Mouse (Mus musculus) MEL (cell line): ENCODE data around the gene Manea.

Source experiments
- CHD1 ChIP-seq: IDR thresholded peaks from 2 replicates; pipeline ENCODE4 v1.6.1; 2012; ENCODE audit warnings: low read depth, mild to moderate bottlenecking, inconsistent platforms, low read length, improper control_type of control experiment
- CTCF ChIP-seq, 3 experiments: IDR thresholded peaks in 2 of 3; conservative IDR thresholded peaks in 1 of 3; 2 replicates each; pipeline ENCODE4 v1.5.1; 2011 to 2012; ENCODE audit warnings: low read length in 3 of 3, low read depth in 2 of 3, mild to moderate bottlenecking in 2 of 3, improper control_type of control experiment in 1 of 3, inconsistent platforms in 1 of 3, mixed read lengths in 1 of 3, moderate library complexity in 1 of 3; ENCODE audit not compliant: control insufficient read depth in 1 of 3, insufficient read depth in 1 of 3, poor library complexity in 1 of 3, severe bottlenecking in 1 of 3
- EP300 ChIP-seq, 2 experiments: IDR thresholded peaks; 2 replicates each; pipeline ENCODE4 v1.6.1; 2011; ENCODE audit warnings: improper control_type of control experiment in 2 of 2, low read length in 2 of 2, low read depth in 1 of 2, mild to moderate bottlenecking in 1 of 2
- JUND ChIP-seq: IDR thresholded peaks from 2 replicates; pipeline ENCODE4 v1.6.1; 2011; ENCODE audit warnings: low read depth, mild to moderate bottlenecking, improper control_type of control experiment, low read length
- POLR2A ChIP-seq, 2 experiments: IDR thresholded peaks; 2 replicates each; pipeline ENCODE4 v1.6.1; 2011 to 2012; ENCODE audit warnings: low read length in 2 of 2, mild to moderate bottlenecking in 2 of 2, control low read depth in 1 of 2, improper control_type of control experiment in 1 of 2, low read depth in 1 of 2, moderate library complexity in 1 of 2; ENCODE audit not compliant: control insufficient read depth in 1 of 2, insufficient read depth in 1 of 2, poor library complexity in 1 of 2
- POLR2AphosphoS5 ChIP-seq: IDR thresholded peaks from 2 replicates; pipeline ENCODE4 v1.6.1; 2012; ENCODE audit warnings: low read depth, borderline replicate concordance, mild to moderate bottlenecking, inconsistent platforms, low read length, moderate library complexity, mixed read lengths
- RCOR1 ChIP-seq: IDR thresholded peaks from 2 replicates; pipeline ENCODE4 v1.6.1; 2012; ENCODE audit warnings: low read depth, mild to moderate bottlenecking, inconsistent platforms, low read length, improper control_type of control experiment
- SIN3A ChIP-seq: IDR thresholded peaks from 2 replicates; pipeline ENCODE4 v1.6.1; 2012; ENCODE audit warnings: low read length, improper control_type of control experiment, inconsistent platforms
- ZC3H11A ChIP-seq: IDR thresholded peaks from 2 replicates; pipeline ENCODE4 v1.6.1; 2012; ENCODE audit warnings: low read depth, mild to moderate bottlenecking, inconsistent platforms, low read length, improper control_type of control experiment

DNA sequence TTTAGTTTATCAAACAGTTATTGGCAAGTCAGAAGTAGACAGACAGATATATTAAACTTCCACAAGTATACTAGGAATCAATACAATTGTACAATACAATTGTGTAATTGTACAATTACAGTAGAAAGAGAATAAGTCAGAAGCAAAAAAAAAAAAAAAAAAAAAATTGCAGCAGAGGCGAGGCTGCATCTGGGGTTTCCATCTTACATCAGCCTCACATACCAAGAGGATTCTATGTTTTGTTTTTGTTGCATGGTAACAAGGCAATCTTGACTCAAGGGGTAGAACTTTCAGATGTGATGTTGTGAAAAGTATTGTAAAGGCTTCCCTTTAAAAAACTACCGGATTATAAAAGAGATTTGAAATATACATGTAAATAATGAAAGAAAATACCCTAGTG lies 548 bp upstream of the Manea start:
- TF ChIP-seq EP300 (IDR thresholded peaks at IDR 0.05; ENCODE audit: low read depth in 1 of 2, low read length in 2 of 2): no peak
- no peak for TF ChIP-seq CTCF (IDR thresholded peaks at IDR 0.05 in 2 of 3, conservative IDR thresholded peaks at IDR 0.05 in 1 of 3; ENCODE audit: control insufficient read depth in 1 of 3, insufficient read depth in 1 of 3, low read depth in 2 of 3, low read length in 3 of 3, poor library complexity in 1 of 3, severe bottlenecking in 1 of 3)
- TF ChIP-seq POLR2A (IDR thresholded peaks at IDR 0.05; ENCODE audit: control insufficient read depth in 1 of 2, insufficient read depth in 1 of 2, low read depth in 1 of 2, low read length in 2 of 2, poor library complexity in 1 of 2): no peak
- no peak for TF ChIP-seq CHD1
- no peak for TF ChIP-seq SIN3A
- TF ChIP-seq JUND: no peak
- no peak for TF ChIP-seq ZC3H11A
- no peak for TF ChIP-seq POLR2AphosphoS5
- no peak for TF ChIP-seq RCOR1
